Mouse (Mus musculus) lung, postnatal 0 days (tissue): ENCODE measurements at regions not wholly inside any gene's neighbourhood (a gene's known extent, or its start where the extent isn't known, plus 50 kb on each side); places are given as distances from the start of the nearest gene placed in this dataset.

Experiments used
- CTCF ChIP-seq: IDR thresholded peaks from 2 replicates; pipeline ENCODE4 v1.5.1; 2016; ENCODE audit warnings: antibody characterized with exemption, mild to moderate bottlenecking
- EP300 ChIP-seq: IDR thresholded peaks from 2 replicates; pipeline ENCODE4 v1.6.1; 2016; ENCODE audit warnings: antibody characterized with exemption, mild to moderate bottlenecking, control low read depth

DNA sequence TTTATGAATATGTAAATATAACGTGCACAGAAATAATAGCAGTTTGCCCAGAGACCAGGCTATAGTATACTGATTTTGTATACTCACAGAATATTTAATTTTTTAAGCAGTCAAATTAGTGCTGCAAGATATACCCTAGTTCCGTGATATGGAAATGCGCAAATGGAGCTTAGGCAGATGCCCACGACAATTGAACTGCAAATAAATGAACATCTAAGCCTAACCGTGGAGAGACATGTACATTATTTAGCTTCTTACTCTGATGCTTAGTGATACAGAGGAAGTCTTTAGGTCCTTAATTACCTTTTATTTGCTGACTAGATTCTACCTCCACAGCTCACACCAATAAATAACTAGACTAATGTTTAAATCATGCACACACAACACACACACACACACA is 221.9 kb downstream of the Usp25 start:
- TF ChIP-seq CTCF (no peak), EP300 (no peak)
